Mouse (Mus musculus) bone marrow, adult 2 months (tissue): ENCODE data around the gene Gm43517. TPM values are rescaled to one million over a fixed set of nuclear protein-coding genes. Genes with fewer than 3 reads are reported as not detected.

Source experiments
- H3K27ac ChIP-seq: fragments of 200-500 bp; 2 replicates; pipeline ENCODE4 v1.5.1; 2012; ENCODE audit warnings: low read depth, mild to moderate bottlenecking, control low read depth, inconsistent platforms, low read length; ENCODE audit not compliant: control insufficient read depth, poor library complexity, insufficient read depth
- H3K4me1 ChIP-seq: fragments of 200-500 bp; 2 replicates; pipeline ENCODE4 v1.6.1; 2011; ENCODE audit warnings: low read length; ENCODE audit not compliant: control insufficient read depth, insufficient read depth
- H3K4me3 ChIP-seq: fragments of 200-500 bp; replicated peaks from 2 replicates; pipeline ENCODE3; 2011; ENCODE audit warnings: mild to moderate bottlenecking, low read depth, low read length, control low read depth; ENCODE audit not compliant: control insufficient read depth
- CTCF ChIP-seq: fragments of 200-500 bp; IDR thresholded peaks from 2 replicates; pipeline ENCODE4 v1.5.1; 2011; ENCODE audit warnings: low read length, control low read depth; ENCODE audit not compliant: control insufficient read depth, insufficient read depth
- POLR2A ChIP-seq: fragments of 200-500 bp; IDR thresholded peaks from 2 replicates; pipeline ENCODE4 v1.6.1; 2011; ENCODE audit warnings: low read depth, mild to moderate bottlenecking, control low read depth, low read length, borderline replicate concordance; ENCODE audit not compliant: control insufficient read depth
- WGBS: fragments of 180-500 bp; shearing (Covaris S2); methylation state at CpG from one replicate; pipeline ENCODE4 v1.1.7; 2018; 5-methylcytosine and 5-hydroxymethylcytosine counted together
- polyA plus RNA-seq: library from polyadenylated mRNA; stranded (reverse); fragments of >200 nt; gene quantifications from 2 replicates; pipeline ENCODE4 v1.2.4, GENCODE M21; 2011; ENCODE audit warnings: low replicate concordance; ENCODE audit not compliant: missing spikeins, insufficient read depth, insufficient read length

Gene Gm43517
- polyA plus RNA-seq = not detected in 2 replicates

GRCm38 (mm10) chr12:49384876-49385630, at the start of gene Gm43517:
Gene Gm43517 (plus strand): TSS chr12:49385174.
- H3K4me3 ChIP-seq = no peak within 1 kb of the TSS
- H3K4me1 ChIP-seq = no peaks in the 10 kb centered on the region
- no peak within 1 kb of the TSS for H3K27ac ChIP-seq
- TF ChIP-seq POLR2A = 0 out of 2 replicates have a peak, but pooled peaks have one; percentile 5
- no peak for TF ChIP-seq CTCF
- WGBS = 11% methylated on average over 74 of the region's 75 CpGs

DNA sequence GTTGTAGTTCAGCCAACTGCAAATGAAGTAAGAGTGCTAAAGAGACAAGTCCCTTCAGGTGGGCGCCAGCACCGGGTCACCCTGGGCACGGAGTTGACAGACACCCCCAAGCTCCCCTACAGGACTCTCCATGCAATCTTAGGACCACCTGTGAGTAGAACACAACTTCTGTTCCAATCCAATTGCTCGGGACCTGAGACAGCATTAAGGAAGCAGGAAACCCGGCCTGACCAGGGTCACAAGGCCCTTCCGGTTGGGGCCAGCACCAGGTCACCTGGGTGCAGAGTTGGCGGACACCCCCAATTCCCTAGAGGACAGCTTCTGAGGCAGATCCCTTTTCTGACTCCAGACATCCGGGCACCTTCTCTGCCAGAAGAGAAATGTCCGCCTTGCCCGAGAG, 35.3 kb upstream of the Gm43517 start:
- no peak overlapping the region for H3K27ac ChIP-seq
- H3K4me3 ChIP-seq = no peak overlapping the region
- 82% methylated on average over 10 of the region's 10 CpGs for WGBS
- TF ChIP-seq POLR2A = no peak
- no peak for TF ChIP-seq CTCF
- H3K4me1 ChIP-seq = no peaks in the 10 kb centered on the region

DNA sequence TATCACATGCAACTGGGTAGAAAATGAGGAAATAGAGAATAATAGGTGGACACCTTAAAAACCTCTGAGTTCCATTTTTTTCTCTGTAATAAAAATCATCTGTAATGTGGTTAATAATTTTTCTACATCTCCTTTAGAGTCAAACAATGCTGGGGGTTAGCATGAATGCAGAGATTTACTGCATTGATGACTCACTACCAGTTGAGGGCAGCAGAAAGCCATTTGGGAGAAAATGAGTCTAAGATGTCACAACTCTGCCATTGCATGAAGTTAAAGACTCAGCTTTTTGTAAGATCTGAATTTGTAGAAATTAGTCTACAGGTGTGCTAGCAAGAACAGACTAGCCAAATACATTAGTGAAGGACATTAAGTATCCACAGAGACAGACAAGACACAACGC, 16.0 kb upstream of the Gm43517 start:
- no peak overlapping the region for H3K27ac ChIP-seq
- TF ChIP-seq CTCF (no peak), POLR2A (no peak)
- no peak overlapping the region for H3K4me3 ChIP-seq
- H3K4me1 ChIP-seq = no peaks in the 10 kb centered on the region
- WGBS = 44% methylated on average over 1 of the region's 1 CpGs

GRCm38 (mm10) chr12:49372170-49372569, 12.8 kb upstream of the Gm43517 start:
- no peak overlapping the region for H3K4me3 ChIP-seq
- no peak overlapping the region for H3K27ac ChIP-seq
- no peak for TF ChIP-seq CTCF
- no peak for TF ChIP-seq POLR2A
- H3K4me1 ChIP-seq = no peaks in the 10 kb centered on the region

DNA sequence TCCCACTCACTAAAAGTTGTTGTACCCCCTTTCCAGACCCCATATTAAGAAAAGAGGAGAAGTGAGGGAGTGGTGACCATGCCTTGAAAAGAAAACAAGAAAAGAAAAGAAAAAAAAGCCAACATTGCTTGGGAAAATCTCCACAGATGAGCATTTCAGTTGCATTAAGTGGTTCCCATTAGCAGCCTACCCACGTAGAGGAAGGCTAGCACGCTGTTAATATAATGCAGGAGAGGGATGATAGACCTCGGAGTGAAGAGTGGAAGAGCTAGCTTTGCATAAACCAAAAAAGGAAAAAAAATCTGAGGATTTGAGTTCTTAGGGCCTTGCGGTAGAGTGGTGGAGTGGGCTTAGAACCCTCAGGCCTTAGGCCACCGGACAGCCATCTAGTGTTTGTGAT, 11.8 kb upstream of the Gm43517 start:
- WGBS = 11% methylated on average over 5 of the region's 5 CpGs

GRCm38 (mm10) chr12:49373821-49374605, 11.0 kb upstream of the Gm43517 start:
- WGBS = 4% methylated on average over 24 of the region's 24 CpGs
- no peak overlapping the region; the same call in 1 of the 2 replicates for H3K27ac ChIP-seq
- TF ChIP-seq POLR2A (no peak), CTCF (no peak)
- no peak overlapping the region for H3K4me3 ChIP-seq
- H3K4me1 ChIP-seq = no peaks in the 10 kb centered on the region

More for the DNA sequence above, 11.8 kb upstream of the Gm43517 start:
- Histone ChIP-seq H3K4me3 (no peak overlapping the region), H3K4me1 (no peaks in the 10 kb centered on the region), H3K27ac (no peak overlapping the region)
- no peak for TF ChIP-seq CTCF
- no peak for TF ChIP-seq POLR2A

DNA sequence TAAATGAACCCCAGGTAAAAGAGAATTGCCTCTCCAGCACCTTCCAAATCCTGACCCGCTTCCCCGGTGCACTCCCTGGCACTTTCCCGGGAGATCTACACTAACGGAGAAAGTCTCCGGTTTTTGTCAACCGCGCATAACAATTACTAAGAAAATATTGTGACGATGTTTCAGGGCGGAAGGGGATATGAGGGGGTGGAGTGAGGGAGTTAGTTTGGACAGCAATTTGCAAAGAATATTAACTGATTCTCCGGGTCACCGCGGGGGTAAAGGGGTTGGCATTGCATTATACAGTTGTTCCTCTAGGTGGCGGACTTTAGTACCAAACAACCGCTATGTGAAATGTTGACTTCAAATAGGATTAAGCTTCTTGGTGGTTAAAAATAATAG, 10.4 kb upstream of the Gm43517 start:
- no peak for TF ChIP-seq POLR2A
- TF ChIP-seq CTCF = no peak
- no peak overlapping the region for H3K4me3 ChIP-seq
- no peak overlapping the region for H3K27ac ChIP-seq
- H3K4me1 ChIP-seq = no peaks in the 10 kb centered on the region
- 3% methylated on average over 14 of the region's 14 CpGs for WGBS
